Mouse (Mus musculus) stomach, postnatal 0 days (tissue): ENCODE data around the gene Dctn1.

Experiments
- CTCF ChIP-seq: IDR thresholded peaks from 2 replicates; pipeline ENCODE4 v1.5.1; 2016; ENCODE audit warnings: antibody characterized with exemption, low read depth, mild to moderate bottlenecking, moderate library complexity
- EP300 ChIP-seq: optimal IDR thresholded peaks from 2 replicates; pipeline ENCODE3; 2016; ENCODE audit warnings: antibody characterized with exemption

DNA sequence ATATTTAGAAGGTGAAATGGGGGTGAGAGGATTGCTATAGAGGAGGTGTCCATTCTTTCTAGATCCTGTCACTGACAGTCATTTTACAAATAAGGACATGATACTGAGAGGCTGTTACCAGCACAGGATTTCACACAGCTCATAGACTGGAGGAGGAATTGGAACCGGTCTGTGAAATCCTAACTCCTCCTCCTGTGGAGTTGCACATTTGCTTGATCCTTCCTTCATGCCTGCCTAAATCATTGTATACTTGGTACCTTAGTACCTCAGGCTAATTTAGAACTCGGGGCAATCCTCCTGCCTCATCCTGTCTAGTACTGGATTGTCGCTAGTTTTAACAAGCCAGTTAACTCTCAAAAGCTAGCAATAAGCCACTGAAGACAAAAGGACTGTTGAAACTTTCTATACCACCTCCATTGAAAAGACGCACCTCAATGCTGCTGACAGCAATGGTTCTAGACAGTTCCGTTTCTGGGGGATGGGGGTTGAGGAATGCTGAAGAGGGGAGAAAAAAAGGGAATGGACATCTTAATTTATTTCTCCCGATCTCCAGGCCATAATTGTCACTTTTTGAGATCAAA lies 604 bp upstream of the Dctn1 start:
- TF ChIP-seq CTCF (no peak), EP300 (no peak)
